Mouse (Mus musculus): Measurements from ENCODE around the gene Tmem120b. TPM values are rescaled to one million over a fixed set of nuclear protein-coding genes. Genes with fewer than 3 reads are reported as not detected.

Tmem120b gene
- polyA plus RNA-seq, 1 experiment: 9.9 TPM

DNA sequence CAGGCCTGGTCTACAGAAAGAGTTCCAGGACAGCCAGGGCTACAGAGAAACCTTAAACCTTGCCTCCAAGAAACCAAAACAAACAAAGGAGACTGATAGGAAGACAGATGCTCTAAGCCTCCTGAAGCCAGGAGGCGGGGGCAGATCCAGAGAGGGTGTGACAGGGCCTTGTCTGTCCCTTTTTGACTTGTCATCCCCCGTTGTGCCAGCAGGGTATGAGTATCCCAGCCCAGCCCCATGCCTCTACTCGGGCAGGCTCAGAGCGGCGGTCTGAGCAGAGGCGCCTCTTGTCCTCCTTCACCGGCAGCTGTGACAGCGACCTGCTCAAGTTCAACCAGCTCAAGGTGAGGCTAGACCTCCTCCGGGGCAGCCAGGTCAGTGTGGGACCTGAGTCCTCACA lies 94.7 kb downstream of the Tmem120b start:
- no peak overlapping the region for H3K27ac ChIP-seq (ENCODE audit: insufficient read depth, low read depth, low read length)
- DNase-seq: no peak
- H3K4me1 ChIP-seq (ENCODE audit: control insufficient read depth, insufficient read depth, low read length): no peaks in the 10 kb centered on the region
- no peaks in the 10 kb centered on the region for H3K27me3 ChIP-seq (replicated peaks; ENCODE audit: control insufficient read depth, insufficient read depth, low read length)
- H3K36me3 ChIP-seq (ENCODE audit: control insufficient read depth, insufficient read depth, low read length): peaks cover 15% of the 10 kb centered on the region
- 76% methylated on average over 9 of the region's 9 CpGs for WGBS
- H3K4me3 ChIP-seq (ENCODE audit: insufficient read depth, low read depth, low read length): no peak overlapping the region
- TF ChIP-seq POLR2A (IDR thresholded peaks at IDR 0.05; ENCODE audit: low read depth, low read length): no peak
- no peak for TF ChIP-seq CTCF (conservative IDR thresholded peaks at IDR 0.05; ENCODE audit: insufficient read depth, insufficient read length, low read depth, low read length)

DNA sequence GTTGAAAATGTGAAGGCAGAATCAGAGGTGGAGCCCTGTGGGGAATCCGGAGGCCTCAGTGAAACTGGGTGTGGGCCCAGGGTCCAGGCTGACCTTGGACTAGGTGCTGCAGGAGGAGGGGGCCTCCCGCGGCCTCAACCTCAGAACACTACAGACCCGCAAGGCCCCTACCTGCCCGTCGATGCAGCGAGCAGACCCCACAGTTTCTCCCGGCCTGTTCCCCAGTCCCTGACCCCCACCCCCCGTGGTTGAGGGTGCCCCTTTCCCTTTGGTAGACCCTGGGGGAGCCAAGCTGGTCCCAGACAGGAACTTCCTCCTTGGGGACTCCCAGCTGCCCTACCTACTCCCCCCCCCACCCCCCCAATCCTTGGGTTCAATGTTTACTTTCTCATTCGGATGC lies 98.2 kb downstream of the Tmem120b start:
- Histone ChIP-seq H3K4me3 (ENCODE audit: insufficient read depth, low read depth, low read length) (no peak overlapping the region), H3K36me3 (ENCODE audit: control insufficient read depth, insufficient read depth, low read length) (peaks cover 10% of the 10 kb centered on the region), H3K27ac (ENCODE audit: insufficient read depth, low read depth, low read length) (no peak overlapping the region), H3K27me3 (replicated peaks; ENCODE audit: control insufficient read depth, insufficient read depth, low read length) (no peaks in the 10 kb centered on the region), H3K4me1 (ENCODE audit: control insufficient read depth, insufficient read depth, low read length) (no peaks in the 10 kb centered on the region)
- no peak for TF ChIP-seq POLR2A (IDR thresholded peaks at IDR 0.05; ENCODE audit: low read depth, low read length)
- TF ChIP-seq CTCF (conservative IDR thresholded peaks at IDR 0.05; ENCODE audit: insufficient read depth, insufficient read length, low read depth, low read length): no peak
- no peak for DNase-seq
- 80% methylated on average over 10 of the region's 10 CpGs for WGBS

Other genes starting within 250 kb of the Tmem120b start
- gene Anapc5, start 247.1 kb upstream of the Tmem120b start, polyA plus RNA-seq (2012; rRNA removed): 209 and 220 TPM in 2 replicates
- 12.8 and 13.0 TPM in 2 replicates for gene Rnf34, start 218.4 kb upstream of the Tmem120b start, polyA plus RNA-seq (2012; rRNA removed)
- gene Kdm2b, start 78.6 kb upstream of the Tmem120b start, polyA plus RNA-seq (2012; rRNA removed): 9.6 and 10.9 TPM in 2 replicates
- gene Orai1, start 53.3 kb upstream of the Tmem120b start, polyA plus RNA-seq (2012; rRNA removed): 63.2 and 90.6 TPM in 2 replicates
- gene Morn3, start 21.4 kb upstream of the Tmem120b start, polyA plus RNA-seq (2012; rRNA removed): 0.06 and 0.08 TPM in 2 replicates
- 12.1 and 13.4 TPM in 2 replicates for gene Rhof, start 64.3 kb downstream of the Tmem120b start, polyA plus RNA-seq (2012; rRNA removed)
- 6.7 and 8.8 TPM in 2 replicates for gene Setd1b, start 73.8 kb downstream of the Tmem120b start, polyA plus RNA-seq (2012; rRNA removed)
- 34.2 and 35.1 TPM in 2 replicates for gene Psmd9, start 101.0 kb downstream of the Tmem120b start, polyA plus RNA-seq (2012; rRNA removed)
- 418 and 439 TPM in 2 replicates for gene Hpd, start 114.3 kb downstream of the Tmem120b start, polyA plus RNA-seq (2012; rRNA removed)
- 2.6 and 2.9 TPM in 2 replicates for gene Wdr66, start 183.7 kb downstream of the Tmem120b start, polyA plus RNA-seq (2012; rRNA removed)